Mouse (Mus musculus) embryonic facial prominence, embryonic 14.5 days (tissue): Measurements from ENCODE around the gene Sar1a. TPM values are rescaled to one million over a fixed set of nuclear protein-coding genes. Genes with fewer than 3 reads are reported as not detected.

ENCODE experiments used
- ATAC-seq: fragments of 200-750 bp; cut with Nextera tagmentation; 2 replicates; pipeline ENCODE4 v1.8.0; 2017; ENCODE audit warnings: low read depth, moderate number of reproducible peaks, moderate TSS enrichment
- DNase-seq: peaks from one replicate; pipeline ENCODE4 v3.0.0-alpha.2; 2015; ENCODE audit warnings: low spot score
- H3K27ac ChIP-seq: fragments of 300-500 bp; sonication (generic); replicated peaks from 2 replicates; pipeline ENCODE4 v1.5.1; 2014; ENCODE audit warnings: low read depth, mild to moderate bottlenecking, low read length, moderate library complexity
- H3K27me3 ChIP-seq: fragments of 300-500 bp; sonication (generic); replicated peaks from 2 replicates; pipeline ENCODE4 v1.6.1; 2014; ENCODE audit warnings: low read length; ENCODE audit not compliant: control insufficient read depth, insufficient read depth
- H3K36me3 ChIP-seq: fragments of 300-500 bp; sonication (generic); 2 replicates; pipeline ENCODE4 v1.6.1; 2014; ENCODE audit warnings: low read length, mixed read lengths; ENCODE audit not compliant: control insufficient read depth, insufficient read depth
- H3K4me1 ChIP-seq: fragments of 300-500 bp; sonication (generic); 2 replicates; pipeline ENCODE4 v1.6.1; 2014; ENCODE audit warnings: antibody characterized with exemption, low read length; ENCODE audit not compliant: control insufficient read depth, insufficient read depth
- H3K4me2 ChIP-seq: fragments of 300-500 bp; sonication (generic); 2 replicates; pipeline ENCODE4 v1.6.1; 2014; ENCODE audit warnings: low read depth, mild to moderate bottlenecking, low read length, moderate library complexity, mixed read lengths
- H3K4me3 ChIP-seq: fragments of 300-500 bp; sonication (generic); 2 replicates; pipeline ENCODE4 v1.5.1; 2014; ENCODE audit warnings: low read depth, mild to moderate bottlenecking, low read length
- H3K9ac ChIP-seq: fragments of 300-500 bp; sonication (generic); 2 replicates; pipeline ENCODE4 v1.6.1; 2014; ENCODE audit warnings: low read depth, mild to moderate bottlenecking, low read length, moderate library complexity, mixed read lengths
- H3K9me3 ChIP-seq: fragments of 300-500 bp; sonication (generic); 2 replicates; pipeline ENCODE4 v1.6.1; 2016; ENCODE audit warnings: low read length; ENCODE audit not compliant: control insufficient read depth
- WGBS: fragments of 180-500 bp; shearing (Covaris S2); extraction: QIAGEN DNeasy Blood & Tissue Kit; methylation state at CpG from one replicate; pipeline ENCODE4 v1.1.7; 2014; 5-methylcytosine and 5-hydroxymethylcytosine counted together
- polyA plus RNA-seq: library from polyadenylated mRNA; unstranded; fragments of >200 nt; fragmentation: Nextera tagmentation; extraction: Ambion mirVana; gene quantifications from 2 replicates; pipeline ENCODE4 v1.2.1, GENCODE M21; 2014

Sar1a gene
- polyA plus RNA-seq, 1 experiment from 2014 or later = 338 TPM

- H3K36me3 ChIP-seq = peaks cover 93% of the 10 kb centered on the region
- no peak overlapping the region for H3K9ac ChIP-seq
- H3K4me2 ChIP-seq = no peak overlapping the region
- H3K4me3 ChIP-seq = no peak overlapping the region
- H3K4me1 ChIP-seq = no peaks in the 10 kb centered on the region
- H3K27ac ChIP-seq = no peak overlapping the region
- H3K9me3 ChIP-seq = no peaks in the 10 kb centered on the region
- WGBS = 93% methylated on average over 3 of the region's 3 CpGs
- ATAC-seq = no peak
- DNase-seq = no peak
- no peaks in the 10 kb centered on the region for H3K27me3 ChIP-seq
Observed at GRCm38 (mm10) chr10:61665651-61666050, 14.4 kb upstream of the Sar1a start.

GRCm38 (mm10) chr10:61669289-61669688 lies 10.8 kb upstream of the Sar1a start:
- DNase-seq = no peak
- no peaks in the 10 kb centered on the region for H3K4me1 ChIP-seq
- H3K4me2 ChIP-seq = no peak overlapping the region
- H3K27ac ChIP-seq = no peak overlapping the region
- ATAC-seq = no peak
- H3K36me3 ChIP-seq = peaks cover 92% of the 10 kb centered on the region
- no peaks in the 10 kb centered on the region for H3K9me3 ChIP-seq
- H3K27me3 ChIP-seq = no peaks in the 10 kb centered on the region
- H3K4me3 ChIP-seq = no peak overlapping the region
- H3K9ac ChIP-seq = no peak overlapping the region
- WGBS = 85% methylated on average over 7 of the region's 7 CpGs

- H3K9me3 ChIP-seq = no peaks in the 10 kb centered on the region
- H3K9ac ChIP-seq = no peak overlapping the region
- no peak for ATAC-seq
- H3K27me3 ChIP-seq = no peaks in the 10 kb centered on the region
- H3K4me2 ChIP-seq = no peak overlapping the region
- no peak overlapping the region for H3K4me3 ChIP-seq
- H3K4me1 ChIP-seq = no peaks in the 10 kb centered on the region
- no peak for DNase-seq
- no peak overlapping the region for H3K27ac ChIP-seq
- H3K36me3 ChIP-seq = peaks cover 92% of the 10 kb centered on the region
Observed at GRCm38 (mm10) chr10:61669896-61670295, 10.2 kb upstream of the Sar1a start.

- no peaks in the 10 kb centered on the region for H3K4me1 ChIP-seq
- no peaks in the 10 kb centered on the region for H3K27me3 ChIP-seq
- H3K9me3 ChIP-seq = no peaks in the 10 kb centered on the region
- H3K36me3 ChIP-seq = peaks cover 90% of the 10 kb centered on the region
- WGBS = 87% methylated on average over 3 of the region's 3 CpGs
- H3K9ac ChIP-seq = no peak overlapping the region
- DNase-seq (no peak), ATAC-seq (no peak)
- no peak overlapping the region for H3K27ac ChIP-seq
- H3K4me2 ChIP-seq = no peak overlapping the region
- no peak overlapping the region for H3K4me3 ChIP-seq
Observed at GRCm38 (mm10) chr10:61670758-61671157, 9.3 kb upstream of the Sar1a start.

- H3K4me3 ChIP-seq = no peak overlapping the region
- DNase-seq = no peak
- H3K36me3 ChIP-seq = peaks cover 43% of the 10 kb centered on the region
- H3K27ac ChIP-seq = no peak overlapping the region
- ATAC-seq = no peak
- no peaks in the 10 kb centered on the region for H3K4me1 ChIP-seq
- no peaks in the 10 kb centered on the region for H3K9me3 ChIP-seq
- WGBS = 78% methylated on average over 3 of the region's 3 CpGs
- H3K27me3 ChIP-seq = no peaks in the 10 kb centered on the region
- H3K9ac ChIP-seq = no peak overlapping the region
- no peak overlapping the region for H3K4me2 ChIP-seq
Observed at GRCm38 (mm10) chr10:61675935-61676334, 4.2 kb upstream of the Sar1a start.

GRCm38 (mm10) chr10:61679545-61679944 lies 554 bp upstream of the Sar1a start:
- no peaks in the 10 kb centered on the region for H3K27me3 ChIP-seq
- DNase-seq = no peak
- peaks cover 11% of the 10 kb centered on the region; the same call in 1 of the 2 replicates for H3K4me1 ChIP-seq
- peaks cover 12% of the 10 kb centered on the region for H3K36me3 ChIP-seq
- ATAC-seq = peak; percentile 1
- peak overlapping the region; percentile 92 for H3K27ac ChIP-seq
- H3K9ac ChIP-seq = peak overlapping the region; percentile 97
- H3K9me3 ChIP-seq = no peaks in the 10 kb centered on the region
- WGBS = 37% methylated on average over 9 of the region's 9 CpGs
- peak overlapping the region; percentile 92 for H3K4me3 ChIP-seq
- peak overlapping the region; percentile 72 for H3K4me2 ChIP-seq

- Histone ChIP-seq H3K9ac (no peak overlapping the region), H3K9me3 (no peaks in the 10 kb centered on the region), H3K4me1 (no peaks in the 10 kb centered on the region), H3K4me3 (no peak overlapping the region), H3K27ac (no peak overlapping the region), H3K4me2 (no peak overlapping the region), H3K36me3 (peaks cover 90% of the 10 kb centered on the region), H3K27me3 (no peaks in the 10 kb centered on the region)
- 87% methylated on average over 8 of the region's 8 CpGs for WGBS
- DNase-seq = no peak
- no peak for ATAC-seq
Observed at GRCm38 (mm10) chr10:61689405-61689804, 9.3 kb downstream of the Sar1a start.

GRCm38 (mm10) chr10:61693563-61693962 lies 13.5 kb downstream of the Sar1a start:
- no peak overlapping the region for H3K4me3 ChIP-seq
- peaks cover 6% of the 10 kb centered on the region for H3K4me1 ChIP-seq
- H3K36me3 ChIP-seq = peaks cover 49% of the 10 kb centered on the region
- no peaks in the 10 kb centered on the region for H3K27me3 ChIP-seq
- ATAC-seq = no peak
- 72% methylated on average over 4 of the region's 4 CpGs for WGBS
- no peak for DNase-seq
- no peak overlapping the region for H3K27ac ChIP-seq
- no peak overlapping the region for H3K4me2 ChIP-seq
- H3K9ac ChIP-seq = no peak overlapping the region
- H3K9me3 ChIP-seq = no peaks in the 10 kb centered on the region

- no peaks in the 10 kb centered on the region for H3K27me3 ChIP-seq
- peak; percentile 97 for ATAC-seq
- H3K4me3 ChIP-seq = peak within 1 kb of the TSS; percentile 87
- no peaks in the 10 kb centered on the region for H3K9me3 ChIP-seq
- peaks cover 6% of the 10 kb centered on the region for H3K4me1 ChIP-seq
- H3K9ac ChIP-seq = peak within 1 kb of the TSS; percentile 81
- DNase-seq = peak; percentile 99
- H3K27ac ChIP-seq = peak within 1 kb of the TSS; percentile 39; the same call in 1 of the 2 replicates
- peaks cover 43% of the 10 kb centered on the region for H3K36me3 ChIP-seq
- peak within 1 kb of the TSS; percentile 100 for H3K4me2 ChIP-seq
- under 1% methylated on average over 39 of the region's 42 CpGs for whole genome bisulfite sequencing
Observed at GRCm38 (mm10) chr10:61694870-61695670, 15.0 kb downstream of the Sar1a start, which contains the start of gene Tysnd1. Tysnd1 (plus strand) TSS chr10:61695514.
